Mouse (Mus musculus) urinary bladder, postnatal 25 days (tissue): ENCODE results near the gene C130074G19Rik.

Experiments used
- DNase-seq: peaks from one replicate; pipeline ENCODE4 v3.0.0; 2022; ENCODE audit warnings: low spot score

Gene C130074G19Rik

GRCm38 (mm10) chr1:184873910-184874309 lies 9.1 kb downstream of the C130074G19Rik start:
- no peak for DNase-seq

GRCm38 (mm10) chr1:184872069-184872819 lies 10.8 kb downstream of the C130074G19Rik start:
- no peak for DNase-seq

- no peak for DNase-seq
Measured at GRCm38 (mm10) chr1:184871506-184871905, 11.5 kb downstream of the C130074G19Rik start.

- no peak for DNase-seq
Measured at GRCm38 (mm10) chr1:184870646-184871385, 12.2 kb downstream of the C130074G19Rik start.

- no peak for DNase-seq
Measured at GRCm38 (mm10) chr1:184869939-184870565, 13.0 kb downstream of the C130074G19Rik start.

- DNase-seq = no peak
Measured at GRCm38 (mm10) chr1:184867640-184868120, 15.3 kb downstream of the C130074G19Rik start.

GRCm38 (mm10) chr1:184864381-184864801 lies 18.6 kb downstream of the C130074G19Rik start:
- no peak for DNase-seq

GRCm38 (mm10) chr1:184862636-184863035 lies 20.4 kb downstream of the C130074G19Rik start:
- no peak for DNase-seq

- DNase-seq = no peak
Measured at GRCm38 (mm10) chr1:184861551-184861950, 21.5 kb downstream of the C130074G19Rik start.

- DNase-seq = no peak
Measured at GRCm38 (mm10) chr1:184860276-184860675, 22.7 kb downstream of the C130074G19Rik start.

- no peak for DNase-seq
Measured at GRCm38 (mm10) chr1:184858253-184858652, 24.8 kb downstream of the C130074G19Rik start.

- DNase-seq = no peak
Measured at GRCm38 (mm10) chr1:184857216-184857615, 25.8 kb downstream of the C130074G19Rik start.

GRCm38 (mm10) chr1:184853922-184854321 lies 29.1 kb downstream of the C130074G19Rik start:
- DNase-seq = no peak

GRCm38 (mm10) chr1:184853339-184853738 lies 29.7 kb downstream of the C130074G19Rik start:
- peak; percentile 60 for DNase-seq

- peak; percentile 55 for DNase-seq
Measured at GRCm38 (mm10) chr1:184851741-184852618, 31.0 kb downstream of the C130074G19Rik start.

- no peak for DNase-seq
Measured at GRCm38 (mm10) chr1:184851166-184851565, 31.9 kb downstream of the C130074G19Rik start.

- DNase-seq = no peak
Measured at GRCm38 (mm10) chr1:184846973-184847372, 36.0 kb downstream of the C130074G19Rik start.

- no peak for DNase-seq
Measured at GRCm38 (mm10) chr1:184846092-184846750, 36.8 kb downstream of the C130074G19Rik start, which contains the start of gene Marc2. TSS of gene Marc2 (minus strand) at chr1:184846451.

- peak; percentile 88 for DNase-seq
Measured at GRCm38 (mm10) chr1:184845111-184846071, 37.6 kb downstream of the C130074G19Rik start.
